Mouse (Mus musculus) myocyte (in vitro differentiated cells): ENCODE measurements around the gene Snapc4.

Experiments used
- CEBPB ChIP-seq: IDR thresholded peaks from 2 replicates; pipeline ENCODE4 v1.6.1; 2011; ENCODE audit warnings: mild to moderate bottlenecking, moderate library complexity; ENCODE audit not compliant: poor library complexity, insufficient read depth, severe bottlenecking
- E2F4 ChIP-seq: IDR thresholded peaks from one replicate; pipeline ENCODE4 v1.6.1; 2011; ENCODE audit warnings: mild to moderate bottlenecking, control low read depth, moderate library complexity; ENCODE audit not compliant: insufficient read depth
- MYOD1 ChIP-seq, 3 experiments: IDR thresholded peaks; one replicate each; pipeline ENCODE4 v1.6.1; 2011; ENCODE audit warnings: control low read depth in 2 of 3, low read depth in 2 of 3, mild to moderate bottlenecking in 2 of 3, moderate library complexity in 1 of 3; ENCODE audit not compliant: insufficient read length in 2 of 3, control insufficient read depth in 1 of 3
- POLR2A ChIP-seq: IDR thresholded peaks from one replicate; pipeline ENCODE4 v1.6.1; 2011; ENCODE audit warnings: low read depth, mild to moderate bottlenecking, control low read depth, moderate library complexity; ENCODE audit not compliant: insufficient read length
- USF1 ChIP-seq: IDR thresholded peaks from one replicate; pipeline ENCODE4 v1.6.1; 2011; ENCODE audit warnings: low read depth, mild to moderate bottlenecking, control low read depth, moderate library complexity

DNA sequence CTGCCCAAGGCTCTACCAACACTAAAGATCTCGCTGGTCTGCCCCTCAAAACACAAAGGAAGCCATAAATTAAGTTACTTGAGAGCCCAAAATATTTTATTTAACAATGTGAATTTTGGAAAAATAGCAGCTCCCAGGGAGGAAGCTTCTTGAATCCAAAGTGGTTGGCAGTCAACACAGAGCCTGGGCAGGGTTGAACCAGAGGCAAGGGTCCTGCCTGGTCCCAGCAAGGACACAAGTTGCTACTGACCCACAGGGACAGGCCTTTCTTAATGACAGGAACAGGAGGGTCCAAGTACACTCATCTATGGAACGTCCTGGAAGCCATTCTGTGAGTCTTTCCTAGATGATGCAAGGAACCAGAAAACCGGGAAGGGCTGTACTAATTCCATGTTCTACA is 28.9 kb upstream of the Snapc4 start:
- TF ChIP-seq POLR2A, result no peak
- TF ChIP-seq E2F4, result no peak
- no peak for TF ChIP-seq USF1
- no peak for TF ChIP-seq CEBPB
- no peak for TF ChIP-seq MYOD1 (IDR thresholded peaks at IDR 0.05; ENCODE audit: control insufficient read depth in 1 of 3, insufficient read length in 2 of 3, low read depth in 2 of 3)
